Mouse (Mus musculus) midbrain, embryonic 14.5 days (tissue): ENCODE results near the gene Klhl5. TPM values are rescaled to one million over a fixed set of nuclear protein-coding genes. Genes with fewer than 3 reads are reported as not detected.

Source experiments
- ATAC-seq: fragments of 200-750 bp; cut with Nextera tagmentation; 2 replicates; pipeline ENCODE4 v1.8.0; 2017; ENCODE audit warnings: moderate number of reproducible peaks, moderate library complexity; ENCODE audit not compliant: low FRiP score, low TSS enrichment
- DNase-seq: peaks from one replicate; pipeline ENCODE4 v3.0.0-alpha.2; 2015
- H3K27ac ChIP-seq: fragments of 300-500 bp; sonication (generic); replicated peaks from 2 replicates; pipeline ENCODE4 v1.5.1; 2014; ENCODE audit warnings: mild to moderate bottlenecking, low read depth, low read length, moderate library complexity
- H3K27me3 ChIP-seq: fragments of 300-500 bp; sonication (generic); 2 replicates; pipeline ENCODE4 v1.6.1; 2014; ENCODE audit warnings: low read length, control low read depth, mixed read lengths; ENCODE audit not compliant: control insufficient read depth, insufficient read depth
- H3K36me3 ChIP-seq: fragments of 300-500 bp; sonication (generic); 2 replicates; pipeline ENCODE4 v1.6.1; 2014; ENCODE audit warnings: low read length, control low read depth; ENCODE audit not compliant: control insufficient read depth, insufficient read depth
- H3K4me1 ChIP-seq: fragments of 300-500 bp; sonication (generic); 2 replicates; pipeline ENCODE4 v1.6.1; 2014; ENCODE audit warnings: mild to moderate bottlenecking, antibody characterized with exemption, low read length, control low read depth; ENCODE audit not compliant: control insufficient read depth, insufficient read depth
- H3K4me2 ChIP-seq: fragments of 300-500 bp; sonication (generic); 2 replicates; pipeline ENCODE4 v1.6.1; 2014; ENCODE audit warnings: mild to moderate bottlenecking, low read length, moderate library complexity
- H3K4me3 ChIP-seq: fragments of 300-500 bp; sonication (generic); replicated peaks from 2 replicates; pipeline ENCODE4 v1.5.1; 2014; ENCODE audit warnings: low read depth, low read length
- H3K9ac ChIP-seq: fragments of 300-500 bp; sonication (generic); replicated peaks from 2 replicates; pipeline ENCODE4 v1.6.1; 2014; ENCODE audit warnings: mild to moderate bottlenecking, low read length, moderate library complexity
- H3K9me3 ChIP-seq: fragments of 300-500 bp; sonication (generic); 2 replicates; pipeline ENCODE4 v1.6.1; 2016; ENCODE audit warnings: low read length, control low read depth, mixed read lengths; ENCODE audit not compliant: control insufficient read depth
- WGBS: fragments of 180-500 bp; shearing (Covaris S2); extraction: QIAGEN DNeasy Blood & Tissue Kit; methylation state at CpG from one replicate; pipeline ENCODE4 v1.1.7; 2014; 5-methylcytosine and 5-hydroxymethylcytosine counted together
- polyA plus RNA-seq: library from polyadenylated mRNA; unstranded; fragments of >200 nt; fragmentation: Nextera tagmentation; extraction: Ambion mirVana; gene quantifications from 2 replicates; pipeline ENCODE4 v1.2.1, GENCODE M21; 2014

The Klhl5 gene
- polyA plus RNA-seq, 1 experiment from 2014 or later = 49.2 TPM

DNA sequence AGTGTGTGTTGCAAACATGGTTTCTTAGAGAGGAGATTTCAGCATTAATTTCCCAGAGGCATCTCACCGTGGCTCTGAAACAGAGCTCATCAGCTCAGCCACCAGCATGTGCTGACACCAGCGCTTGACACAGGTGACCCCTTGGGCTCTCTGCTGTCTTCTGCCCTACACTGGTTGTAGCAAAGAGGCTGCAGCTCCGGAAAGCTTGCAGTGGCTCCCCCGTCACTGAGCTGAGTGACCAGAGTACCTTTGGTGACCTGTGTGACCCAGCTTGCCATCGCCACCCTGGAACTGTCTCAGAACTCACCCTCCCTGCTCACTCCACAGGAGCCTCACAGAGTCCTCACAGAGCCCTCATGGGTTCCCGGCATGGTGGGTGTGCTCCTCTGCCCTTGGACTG is 34.9 kb downstream of the Klhl5 start:
- Histone ChIP-seq H3K4me2 (no peak overlapping the region), H3K9ac (no peak overlapping the region), H3K4me3 (no peak overlapping the region), H3K36me3 (peaks cover 40% of the 10 kb centered on the region), H3K27ac (no peak overlapping the region), H3K4me1 (no peaks in the 10 kb centered on the region), H3K27me3 (no peaks in the 10 kb centered on the region), H3K9me3 (no peaks in the 10 kb centered on the region)
- WGBS = 76% methylated on average over 6 of the region's 6 CpGs
- no peak for DNase-seq
- ATAC-seq = no peak

DNA sequence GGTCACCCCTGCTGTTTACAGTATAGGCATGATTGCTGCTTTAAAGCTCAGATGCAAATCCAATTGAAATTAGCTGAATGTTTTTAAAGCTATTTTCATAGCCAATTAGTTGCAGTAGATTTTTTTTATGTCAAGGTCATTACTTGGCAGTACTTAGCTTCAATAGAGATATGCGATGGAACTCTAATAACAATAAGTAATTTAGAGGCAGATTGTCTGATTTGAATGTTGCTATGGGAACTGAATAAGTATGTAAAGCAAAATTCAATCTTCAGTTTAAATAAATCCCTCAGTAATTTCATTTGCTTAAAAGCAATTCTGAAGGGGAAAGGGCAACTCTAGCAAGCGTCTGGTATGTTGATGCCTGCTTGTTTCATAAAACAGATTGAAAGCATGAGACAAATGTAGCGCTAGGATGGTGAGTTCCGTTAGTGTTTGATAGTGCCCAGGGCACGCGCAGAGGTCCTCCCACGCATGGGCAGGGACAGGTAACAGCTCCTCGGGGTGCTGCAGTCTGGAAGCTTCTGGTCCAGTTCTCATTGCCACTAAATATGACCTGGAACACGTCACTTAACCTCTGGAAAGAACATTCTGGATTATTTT is 38.3 kb downstream of the Klhl5 start:
- DNase-seq (no peak), ATAC-seq (no peak)
- Histone ChIP-seq H3K9ac (no peak overlapping the region), H3K4me3 (no peak overlapping the region), H3K4me2 (no peak overlapping the region), H3K4me1 (no peaks in the 10 kb centered on the region), H3K27ac (peak overlapping the region; percentile 41; the same call in 1 of the 2 replicates), H3K36me3 (peaks cover 69% of the 10 kb centered on the region), H3K27me3 (no peaks in the 10 kb centered on the region), H3K9me3 (no peaks in the 10 kb centered on the region)
- WGBS = 80% methylated on average over 9 of the region's 9 CpGs

DNA sequence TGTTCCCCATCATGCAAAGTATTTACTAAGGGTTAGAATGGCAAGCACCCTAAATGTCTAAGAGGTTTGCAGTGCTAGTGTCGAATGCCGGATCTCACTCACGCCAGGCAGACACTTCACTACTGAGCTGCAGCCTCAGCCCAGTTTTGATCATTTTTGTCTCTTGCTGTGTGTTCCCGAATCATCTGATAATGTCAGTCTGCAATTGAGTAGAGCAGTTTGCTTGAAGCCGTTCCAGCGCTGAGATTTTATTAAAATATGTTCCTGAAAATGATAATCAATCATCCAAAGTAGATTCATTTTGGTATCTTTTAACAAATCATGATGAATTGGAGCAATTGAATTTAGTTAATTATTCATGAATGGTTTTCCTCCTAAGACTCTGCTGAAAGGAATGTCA is 39.4 kb downstream of the Klhl5 start:
- Histone ChIP-seq H3K9ac (no peak overlapping the region), H3K27me3 (no peaks in the 10 kb centered on the region), H3K9me3 (no peaks in the 10 kb centered on the region), H3K4me2 (no peak overlapping the region), H3K27ac (no peak overlapping the region), H3K36me3 (peaks cover 66% of the 10 kb centered on the region), H3K4me1 (no peaks in the 10 kb centered on the region), H3K4me3 (no peak overlapping the region)
- 84% methylated on average over 6 of the region's 6 CpGs for WGBS
- no peak for ATAC-seq
- DNase-seq = no peak

DNA sequence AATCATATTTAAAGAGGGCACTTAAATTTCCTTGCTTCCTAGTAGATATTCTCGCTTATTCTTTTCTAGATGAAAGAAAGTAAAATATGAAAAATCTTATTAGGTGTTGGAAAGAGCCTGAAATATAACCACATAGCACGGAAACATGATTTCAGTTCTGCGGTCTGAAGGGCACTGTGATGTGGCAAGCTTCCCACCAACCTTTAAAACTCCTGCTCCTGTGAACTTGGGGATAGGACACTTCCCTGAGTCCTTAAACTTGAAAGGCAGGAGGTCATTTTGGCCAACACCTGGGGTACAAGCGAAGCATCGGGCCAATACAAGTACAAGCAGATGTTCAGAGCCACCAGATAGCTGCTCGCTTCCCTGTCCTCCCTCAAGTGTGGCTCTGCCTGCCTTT is 42.4 kb downstream of the Klhl5 start:
- WGBS = 92% methylated on average over 6 of the region's 6 CpGs
- no peak overlapping the region for H3K4me3 ChIP-seq

DNA sequence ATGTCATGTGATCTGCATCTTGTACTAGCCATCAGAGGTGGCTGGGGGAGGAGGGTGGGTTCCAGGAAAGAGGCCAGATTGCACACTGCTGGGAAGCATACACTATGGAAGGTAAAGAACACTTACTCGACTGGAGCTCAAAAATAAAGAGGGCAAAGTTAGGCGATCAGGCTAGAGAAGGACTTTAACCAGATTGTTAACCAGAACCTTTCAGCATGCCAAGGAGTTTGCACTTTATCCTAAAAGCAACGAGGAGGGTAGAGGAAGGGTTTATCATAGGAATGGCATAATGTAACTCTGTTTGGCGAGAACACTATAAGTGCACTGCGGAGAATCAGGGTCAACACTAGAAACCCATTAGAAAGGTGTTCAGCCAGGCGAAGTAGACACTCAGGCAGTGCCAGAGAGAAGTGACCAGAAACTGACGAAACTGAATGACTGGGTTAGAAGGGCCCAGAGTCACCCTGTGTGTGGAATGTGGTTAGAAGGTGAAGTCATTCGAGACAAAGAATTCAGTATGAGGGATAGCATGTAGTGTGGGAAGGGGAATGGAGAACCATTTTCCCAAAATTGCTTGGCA is 43.1 kb downstream of the Klhl5 start:
- no peak overlapping the region for H3K4me2 ChIP-seq
- H3K4me3 ChIP-seq = no peak overlapping the region
- no peaks in the 10 kb centered on the region for H3K4me1 ChIP-seq
- ATAC-seq (no peak), DNase-seq (no peak)
- H3K9me3 ChIP-seq = no peaks in the 10 kb centered on the region
- WGBS = 93% methylated on average over 8 of the region's 8 CpGs
- no peaks in the 10 kb centered on the region for H3K27me3 ChIP-seq
- H3K9ac ChIP-seq = no peak overlapping the region
- H3K27ac ChIP-seq = no peak overlapping the region
- peaks cover 58% of the 10 kb centered on the region for H3K36me3 ChIP-seq

More for the DNA sequence above, 42.4 kb downstream of the Klhl5 start:
- Histone ChIP-seq H3K27ac (no peak overlapping the region), H3K4me2 (no peak overlapping the region), H3K9me3 (no peaks in the 10 kb centered on the region), H3K27me3 (no peaks in the 10 kb centered on the region), H3K9ac (no peak overlapping the region), H3K36me3 (peaks cover 61% of the 10 kb centered on the region), H3K4me1 (no peaks in the 10 kb centered on the region)
- no peak for ATAC-seq
- no peak for DNase-seq

DNA sequence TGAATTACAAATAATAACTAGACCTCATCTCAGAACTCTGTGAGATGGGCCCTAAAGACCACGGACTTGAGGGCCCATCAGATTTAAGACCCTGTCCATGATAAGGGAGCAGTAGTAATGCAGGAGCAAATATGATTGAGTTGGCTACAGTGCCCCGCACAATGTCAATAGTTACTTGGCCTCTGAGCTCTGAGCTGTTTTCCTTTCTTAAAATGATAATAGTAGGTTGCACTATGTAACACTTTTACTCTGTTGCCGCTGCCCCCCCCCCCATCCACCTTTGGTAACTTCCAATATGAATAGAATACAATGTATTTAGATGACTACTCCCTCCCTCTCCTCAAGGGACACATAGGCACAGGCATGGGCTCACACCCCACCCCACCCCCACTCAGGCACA is 43.9 kb downstream of the Klhl5 start:
- ATAC-seq (no peak), DNase-seq (no peak)
- 93% methylated on average over 3 of the region's 3 CpGs for WGBS
- H3K9me3 ChIP-seq = no peaks in the 10 kb centered on the region
- no peak overlapping the region for H3K4me3 ChIP-seq
- H3K4me1 ChIP-seq = no peaks in the 10 kb centered on the region
- H3K27ac ChIP-seq = no peak overlapping the region
- H3K36me3 ChIP-seq = peaks cover 55% of the 10 kb centered on the region
- H3K27me3 ChIP-seq = no peaks in the 10 kb centered on the region
- H3K9ac ChIP-seq = no peak overlapping the region
- H3K4me2 ChIP-seq = no peak overlapping the region

DNA sequence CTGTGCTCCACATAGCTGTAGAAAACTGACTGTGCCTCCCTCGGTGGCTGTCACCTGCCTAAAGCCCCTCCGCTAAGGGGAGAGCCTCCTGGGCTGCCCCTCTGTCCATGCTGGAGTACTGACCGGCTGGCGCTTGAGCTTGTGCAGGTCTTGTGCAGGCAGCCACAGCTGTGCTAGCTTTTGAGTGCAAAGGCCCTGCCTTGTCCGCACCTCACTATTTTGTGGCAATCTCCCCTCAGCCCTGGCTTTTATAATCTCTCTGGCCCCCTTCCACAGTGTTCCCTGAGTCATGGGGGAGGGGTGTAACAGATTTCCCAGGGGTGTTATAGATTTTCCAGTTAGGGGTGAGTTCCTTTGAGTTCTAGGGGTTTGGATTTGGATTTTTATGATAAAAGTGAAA is 44.4 kb downstream of the Klhl5 start:
- DNase-seq (no peak), ATAC-seq (no peak)
- Histone ChIP-seq H3K27me3 (no peaks in the 10 kb centered on the region), H3K4me1 (no peaks in the 10 kb centered on the region), H3K4me2 (no peak overlapping the region), H3K4me3 (no peak overlapping the region), H3K9ac (no peak overlapping the region), H3K36me3 (peaks cover 57% of the 10 kb centered on the region), H3K9me3 (no peaks in the 10 kb centered on the region), H3K27ac (no peak overlapping the region)
- WGBS = 76% methylated on average over 5 of the region's 5 CpGs

DNA sequence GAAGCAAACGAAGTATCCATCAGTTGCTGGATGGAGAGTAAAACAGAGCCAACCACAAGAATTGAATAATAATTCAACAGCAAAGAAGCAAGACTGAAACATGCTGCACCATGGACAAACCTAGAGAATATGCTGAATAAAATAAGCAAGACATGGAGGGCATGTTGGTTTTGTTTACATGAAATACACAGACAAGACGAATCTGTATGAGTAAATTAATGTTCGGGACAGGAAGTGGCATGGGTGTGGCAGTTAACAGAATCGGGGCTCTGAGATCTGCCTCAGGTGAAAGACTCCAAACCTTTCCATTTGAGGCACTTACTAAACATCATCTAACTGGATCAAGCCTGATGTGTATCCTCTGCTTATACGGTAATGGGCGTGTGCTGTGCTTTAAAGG is 46.9 kb downstream of the Klhl5 start:
- H3K36me3 ChIP-seq = peaks cover 46% of the 10 kb centered on the region
- WGBS = 93% methylated on average over 6 of the region's 6 CpGs
- DNase-seq (no peak), ATAC-seq (no peak)
- no peaks in the 10 kb centered on the region for H3K4me1 ChIP-seq
- no peak overlapping the region for H3K9ac ChIP-seq
- no peak overlapping the region for H3K4me2 ChIP-seq
- H3K9me3 ChIP-seq = no peaks in the 10 kb centered on the region
- no peak overlapping the region for H3K4me3 ChIP-seq
- H3K27ac ChIP-seq = no peak overlapping the region
- no peaks in the 10 kb centered on the region for H3K27me3 ChIP-seq

DNA sequence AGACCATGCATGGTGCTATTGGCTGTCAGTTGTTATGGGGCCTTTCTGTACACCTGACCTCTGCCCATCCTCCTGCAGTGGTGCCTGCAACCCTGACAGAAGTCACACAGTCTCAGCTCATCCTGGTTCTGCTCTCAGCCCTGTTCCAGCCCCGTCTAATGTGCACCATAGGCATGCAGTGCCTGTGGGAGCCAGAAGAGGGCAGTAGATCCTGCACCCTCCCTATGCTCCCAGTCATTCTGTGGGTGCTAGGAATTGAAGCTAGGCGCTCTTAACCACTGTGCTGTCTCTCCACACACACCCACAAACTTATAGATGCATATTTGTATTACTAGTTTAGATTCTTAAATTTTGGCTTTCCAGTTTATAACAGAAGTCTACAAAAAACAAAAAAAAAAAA is 49.5 kb downstream of the Klhl5 start:
- H3K36me3 ChIP-seq = peaks cover 36% of the 10 kb centered on the region
- H3K27ac ChIP-seq = no peak overlapping the region
- H3K4me2 ChIP-seq = no peak overlapping the region
- no peaks in the 10 kb centered on the region for H3K27me3 ChIP-seq
- H3K4me1 ChIP-seq = no peaks in the 10 kb centered on the region
- WGBS = 71% methylated on average over 2 of the region's 2 CpGs
- H3K9ac ChIP-seq = no peak overlapping the region
- H3K9me3 ChIP-seq = no peaks in the 10 kb centered on the region
- ATAC-seq (no peak), DNase-seq (no peak)
- no peak overlapping the region for H3K4me3 ChIP-seq
